Mouse (Mus musculus): ENCODE measurements around the gene Zyx. TPM values are rescaled to one million over a fixed set of nuclear protein-coding genes. Genes with fewer than 3 reads are reported as not detected.

Zyx gene
- total RNA-seq, 2 experiments from 2014 or later = 49.4 to 60.8 TPM

GRCm38 (mm10) chr6:42349006-42349425 lies 414 bp upstream of the Zyx start:
- peak; percentile 57 to 74 for DNase-seq (ENCODE audit: low spot score in 2 of 2)
- intact Hi-C loops (cut with DNase I) = loop anchor here (1.0 to 2.0 kb wide), 3 partner anchors 24 to 30 kb away; partner anchors contain the start of genes Epha1 and Fam131b

DNA sequence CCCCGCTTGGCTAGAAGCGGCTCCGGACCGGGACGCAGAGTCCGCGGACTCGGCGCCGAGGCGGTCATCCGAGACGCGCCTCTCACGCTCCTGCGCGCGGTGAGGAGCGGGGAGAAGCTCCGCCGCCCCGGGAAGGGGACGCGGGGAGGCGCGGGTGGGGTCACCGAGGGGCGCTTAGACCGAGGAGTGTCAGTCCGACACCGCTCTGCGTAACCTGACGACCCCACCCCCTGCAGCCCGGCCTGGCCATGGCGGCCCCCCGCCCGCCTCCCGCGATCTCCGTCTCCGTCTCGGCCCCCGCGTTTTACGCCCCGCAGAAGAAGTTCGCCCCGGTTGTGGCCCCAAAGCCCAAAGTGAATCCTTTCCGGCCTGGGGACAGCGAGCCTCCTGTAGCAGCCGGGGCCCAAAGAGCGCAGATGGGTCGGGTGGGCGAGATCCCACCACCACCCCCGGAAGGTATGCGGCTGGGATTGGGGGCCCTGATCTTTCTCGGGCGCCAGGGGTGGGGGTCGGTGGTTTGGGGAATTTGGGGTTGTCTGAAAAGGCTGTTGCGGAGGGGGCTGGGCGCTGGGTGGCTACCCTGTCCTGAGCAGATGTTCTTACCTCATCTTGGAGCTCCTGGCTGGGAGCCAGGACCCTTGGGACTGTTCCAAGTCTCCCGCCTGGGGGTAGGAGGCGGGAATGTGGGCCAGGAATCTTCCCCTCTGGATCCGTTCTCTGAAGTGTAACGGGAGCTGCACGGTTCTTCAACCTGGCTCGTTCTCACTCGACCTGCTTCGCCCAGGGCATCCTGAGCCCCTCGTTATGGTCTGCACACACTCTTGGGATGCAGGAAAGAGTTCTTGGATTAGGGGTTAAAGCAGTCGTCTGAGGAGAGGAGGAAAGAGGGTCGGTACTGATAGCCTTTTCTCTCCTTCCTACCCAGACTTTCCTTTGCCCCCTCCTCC lies 864 bp downstream of the Zyx start:
- DNase-seq (ENCODE audit: low spot score in 2 of 2) = peak; percentile 69 to 70
- intact Hi-C loops (cut with DNase I) = no loop called here

GRCm38 (mm10) chr6:42350968-42351775 lies 1.7 kb downstream of the Zyx start:
- DNase-seq (ENCODE audit: low spot score in 2 of 2) = no peak
- intact Hi-C loops (cut with DNase I) = no loop called here

DNA sequence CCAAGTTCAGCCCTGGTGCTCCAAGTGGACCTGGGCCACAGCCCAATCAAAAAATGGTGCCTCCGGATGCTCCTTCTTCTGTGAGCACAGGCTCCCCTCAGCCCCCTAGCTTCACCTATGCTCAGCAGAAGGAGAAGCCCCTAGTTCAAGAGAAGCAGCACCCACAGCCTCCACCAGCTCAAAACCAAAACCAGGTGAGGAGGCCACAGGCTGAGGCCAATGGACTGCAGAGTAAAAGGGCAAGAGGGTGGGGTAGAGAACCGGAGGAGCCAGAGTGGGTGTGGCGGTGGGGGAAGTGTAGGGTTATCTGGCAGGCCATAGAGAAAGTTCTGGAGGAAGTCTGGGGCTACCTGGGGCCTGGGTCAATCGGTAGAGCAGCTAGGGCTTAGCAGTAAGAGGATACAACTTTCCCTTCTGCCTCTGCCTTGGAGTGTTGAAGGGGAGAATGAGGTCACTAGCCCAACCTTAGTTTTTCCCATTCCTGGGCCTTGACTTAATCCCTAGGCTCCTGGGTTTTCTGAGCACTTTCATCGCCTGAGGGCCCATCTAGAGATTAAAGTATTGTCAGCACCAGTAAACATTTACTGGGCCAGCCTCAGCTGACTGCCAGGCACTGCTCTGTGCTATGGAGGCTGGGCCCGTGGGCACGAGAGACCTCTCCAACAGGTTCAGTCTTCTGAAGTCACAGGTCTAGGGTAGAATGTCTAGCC lies 2.5 kb downstream of the Zyx start:
- DNase-seq (ENCODE audit: low spot score in 2 of 2) = no peak
- intact Hi-C loops (cut with DNase I) = no loop called here

DNA sequence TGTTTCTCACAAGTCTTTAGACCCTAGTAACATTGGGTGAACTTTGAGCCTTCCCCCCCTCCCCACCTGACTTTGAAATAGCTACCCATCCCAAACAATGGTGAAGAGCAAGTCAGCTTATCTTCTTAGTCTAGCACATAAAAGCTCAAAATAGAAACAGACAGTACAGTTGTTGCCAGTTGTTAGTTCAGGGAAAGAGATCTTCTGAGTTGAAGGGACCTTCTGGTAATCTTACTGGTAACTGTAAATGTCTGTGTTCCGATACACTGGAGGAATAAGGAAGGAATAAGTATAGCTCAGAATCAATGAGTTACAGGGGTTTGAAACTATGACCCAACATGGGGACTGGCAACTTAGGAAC lies 3.0 kb downstream of the Zyx start:
- intact Hi-C loops (cut with DNase I) = no loop called here
- no peak for DNase-seq (ENCODE audit: low spot score in 2 of 2)

GRCm38 (mm10) chr6:42353180-42353579 lies 3.8 kb downstream of the Zyx start:
- no peak for DNase-seq (ENCODE audit: low spot score in 2 of 2)
- intact Hi-C loops (cut with DNase I) = no loop called here

DNA sequence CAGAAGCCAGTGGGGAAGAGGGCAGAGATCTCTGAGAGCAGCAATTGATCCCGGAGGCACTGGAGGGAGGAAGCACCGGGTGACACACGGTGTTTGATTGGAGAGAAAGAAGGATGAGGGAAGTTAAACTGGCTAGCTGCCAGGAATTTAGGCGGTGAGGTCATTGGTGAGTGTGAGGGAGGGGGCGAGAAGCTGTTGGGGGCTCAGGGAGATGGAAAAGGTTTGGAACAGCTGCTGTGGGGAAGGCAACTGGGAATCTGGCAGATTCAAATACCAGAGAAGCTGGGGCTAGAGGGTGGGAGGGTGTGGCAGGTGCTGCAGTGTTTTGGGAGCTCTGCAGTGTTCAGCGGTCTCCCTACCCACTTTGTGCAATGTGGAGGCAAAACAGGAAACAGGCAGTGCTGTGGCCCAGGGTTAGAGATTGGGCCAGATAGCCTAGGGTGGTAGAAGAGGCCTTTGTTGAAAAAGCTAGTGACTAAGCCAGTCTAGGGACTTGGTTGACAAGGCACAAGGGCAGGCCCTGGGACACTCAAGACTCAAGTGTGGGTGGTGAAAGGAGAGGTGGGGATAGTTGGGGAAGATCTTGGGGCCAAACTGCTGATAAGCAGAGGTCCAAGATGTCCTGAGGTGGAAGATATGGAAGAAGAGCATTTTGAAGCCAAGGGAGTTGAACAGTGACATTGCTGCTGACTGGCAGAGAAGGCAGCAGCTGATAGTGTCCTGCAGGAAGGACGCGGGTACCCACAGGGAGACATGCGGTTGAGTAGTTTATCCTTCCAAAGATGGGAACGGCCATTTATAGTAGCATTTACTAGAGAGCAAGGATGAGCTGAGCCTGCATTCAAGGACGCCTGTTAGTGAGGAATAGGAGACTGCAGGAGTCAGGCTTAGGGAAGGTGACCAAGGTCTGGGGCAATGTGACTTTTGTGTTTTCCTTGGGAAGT lies 4.9 kb downstream of the Zyx start:
- DNase-seq (ENCODE audit: low spot score in 2 of 2) = no peak
- intact Hi-C loops (cut with DNase I) = no loop called here

DNA sequence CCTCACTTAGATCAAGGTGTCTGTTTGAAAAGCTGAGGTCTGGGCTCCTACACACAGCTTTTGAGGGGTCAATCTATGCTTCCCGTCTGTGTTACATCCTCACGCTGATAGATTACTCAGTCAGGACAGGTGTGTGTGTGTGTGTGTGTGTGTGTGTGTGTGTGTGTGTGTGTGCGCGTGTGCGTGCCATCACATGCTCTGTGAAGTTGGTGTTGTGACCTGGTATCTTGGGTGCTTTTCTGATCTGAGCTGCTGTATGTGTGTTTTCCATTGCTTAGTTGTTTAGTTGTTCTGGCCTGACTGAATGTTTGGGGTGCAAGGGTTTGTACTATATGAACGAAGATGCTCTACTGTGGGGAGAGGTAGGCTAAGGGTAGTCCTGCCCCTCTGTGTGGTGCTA lies 5.9 kb downstream of the Zyx start:
- intact Hi-C loops (cut with DNase I) = no loop called here
- no peak for DNase-seq (ENCODE audit: low spot score in 2 of 2)

DNA sequence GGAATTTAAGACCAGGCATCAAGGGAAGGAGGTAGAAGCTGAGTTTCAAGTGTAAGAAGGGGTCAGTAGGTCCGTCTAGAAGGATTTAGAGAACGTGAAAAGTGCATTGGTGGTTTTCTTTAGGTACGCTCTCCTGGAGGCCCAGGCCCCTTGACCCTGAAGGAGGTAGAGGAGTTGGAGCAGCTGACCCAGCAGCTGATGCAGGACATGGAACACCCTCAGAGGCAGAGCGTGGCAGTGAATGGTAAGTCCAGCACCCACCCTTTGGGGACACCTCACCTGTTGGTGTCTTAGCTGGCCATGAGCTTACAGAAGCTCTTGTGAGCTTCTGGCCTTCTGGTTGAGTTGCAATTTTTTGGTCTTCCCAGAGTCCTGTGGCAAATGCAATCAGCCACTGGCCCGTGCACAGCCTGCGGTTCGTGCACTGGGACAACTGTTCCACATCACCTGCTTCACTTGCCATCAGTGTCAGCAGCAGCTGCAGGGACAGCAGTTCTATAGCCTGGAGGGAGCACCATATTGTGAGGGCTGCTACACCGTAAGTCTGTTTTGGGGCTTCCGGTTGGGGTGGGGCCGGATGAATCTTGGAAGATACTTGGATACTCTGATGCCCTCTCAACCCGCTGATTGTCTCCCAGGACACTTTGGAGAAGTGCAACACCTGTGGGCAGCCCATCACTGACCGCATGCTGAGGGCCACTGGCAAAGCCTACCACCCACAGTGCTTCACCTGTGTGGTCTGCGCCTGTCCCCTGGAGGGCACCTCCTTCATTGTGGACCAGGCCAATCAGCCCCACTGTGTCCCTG lies 6.6 kb downstream of the Zyx start:
- DNase-seq (ENCODE audit: low spot score in 2 of 2) = no peak
- intact Hi-C loops (cut with DNase I) = no loop called here

- no peak for DNase-seq (ENCODE audit: low spot score in 2 of 2)
- intact Hi-C loops (cut with DNase I) = no loop called here
Measured at GRCm38 (mm10) chr6:42356913-42357312, 7.5 kb downstream of the Zyx start.

GRCm38 (mm10) chr6:42357901-42358300 lies 8.5 kb downstream of the Zyx start:
- intact Hi-C loops (cut with DNase I) = no loop called here

GRCm38 (mm10) chr6:42358901-42359300 lies 9.5 kb downstream of the Zyx start:
- intact Hi-C loops (cut with DNase I) = no loop called here
- no peak for DNase-seq (ENCODE audit: low spot score in 2 of 2)

More at GRCm38 (mm10) chr6:42357901-42358300, 8.5 kb downstream of the Zyx start:
- DNase-seq (ENCODE audit: low spot score in 2 of 2) = no peak

- intact Hi-C loops (cut with DNase I) = no loop called here
Measured at GRCm38 (mm10) chr6:42359364-42360147, 10.1 kb downstream of the Zyx start.

GRCm38 (mm10) chr6:42360231-42360840 lies 10.9 kb downstream of the Zyx start:
- DNase-seq (ENCODE audit: low spot score in 2 of 2) = no peak
- intact Hi-C loops (cut with DNase I) = no loop called here

More at GRCm38 (mm10) chr6:42359364-42360147, 10.1 kb downstream of the Zyx start:
- DNase-seq (ENCODE audit: low spot score in 2 of 2) = no peak

DNA sequence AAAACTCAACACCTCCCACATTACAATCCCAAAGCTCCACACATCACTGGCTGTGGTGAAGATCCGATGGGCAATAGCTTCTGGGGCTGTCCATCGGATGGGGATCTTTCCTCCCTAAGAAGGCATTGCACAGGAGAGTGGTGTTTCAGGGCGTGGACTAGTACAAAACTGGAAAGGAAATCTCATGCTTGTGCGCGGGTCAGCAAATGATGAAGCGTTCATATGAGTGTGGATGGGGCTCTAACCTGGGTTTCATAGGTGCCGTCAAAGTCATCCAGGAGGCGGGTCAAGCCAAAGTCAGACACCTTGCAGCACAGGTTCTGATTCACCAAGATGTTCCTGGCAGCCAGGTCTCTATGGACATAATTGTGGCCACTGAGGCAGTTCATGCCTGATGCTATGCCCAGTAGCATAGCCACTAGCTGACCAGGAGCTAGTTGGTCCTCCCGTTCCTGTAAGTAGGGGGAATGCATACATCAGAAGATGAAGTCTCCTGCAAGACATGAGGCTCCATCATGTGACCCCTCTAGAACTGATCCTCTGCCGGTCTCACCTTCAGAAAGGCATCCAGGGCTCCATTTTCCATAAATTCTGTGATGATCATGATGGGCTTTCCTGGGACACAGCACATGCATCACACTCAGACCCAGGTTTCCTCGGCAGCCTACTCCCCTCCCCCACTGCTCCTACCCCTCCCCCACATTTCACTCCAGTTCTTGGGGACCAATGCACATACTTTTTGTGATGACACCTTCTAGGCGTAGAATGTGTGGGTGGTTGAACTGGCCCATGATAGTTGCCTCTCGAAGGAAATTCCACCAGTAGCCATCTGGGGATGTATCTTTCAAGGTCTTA lies 11.8 kb downstream of the Zyx start:
- intact Hi-C loops (cut with DNase I) = no loop called here
- no peak for DNase-seq (ENCODE audit: low spot score in 2 of 2)

DNA sequence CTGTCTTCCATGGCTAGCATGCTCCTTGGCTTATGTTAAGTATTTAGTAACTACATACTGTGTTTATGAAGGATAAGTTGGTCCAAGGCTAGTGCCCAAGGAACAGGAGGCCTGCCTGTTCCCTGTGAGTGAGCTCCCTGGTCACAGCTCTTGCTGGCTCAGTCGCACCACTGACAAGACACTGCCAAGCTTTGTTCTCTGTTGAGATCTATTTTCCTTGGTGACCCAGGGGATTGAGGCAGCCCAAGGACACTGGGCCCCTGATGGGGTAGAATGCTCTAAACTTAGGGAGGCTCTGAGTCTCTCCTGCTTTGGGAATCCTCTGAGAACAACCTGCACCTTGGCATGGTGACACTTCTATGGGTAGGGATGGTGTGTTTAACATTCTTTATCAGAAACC lies 12.6 kb downstream of the Zyx start:
- DNase-seq (ENCODE audit: low spot score in 2 of 2) = no peak
- intact Hi-C loops (cut with DNase I) = no loop called here

Data from left cerebral cortex, postnatal 36 days (tissue).